Mouse (Mus musculus): ENCODE data around the gene Usp29. TPM values are rescaled to one million over a fixed set of nuclear protein-coding genes. Genes with fewer than 3 reads are reported as not detected.

The Usp29 gene
- polyA plus RNA-seq, 1 experiment = 3.4 TPM

GRCm38 (mm10) chr7:6708451-6709180 is 21.8 kb upstream of the Usp29 start:
- Histone ChIP-seq H3K79me3 (ENCODE audit: low read depth) (no peaks in the 10 kb centered on the region), H3K27me3 (ENCODE audit: control insufficient read depth, insufficient read depth, insufficient read length) (no peaks in the 10 kb centered on the region), H3ac (ENCODE audit: control insufficient read depth, insufficient read length, low read depth) (no peak overlapping the region), H3K4me3 (ENCODE audit: insufficient read depth, poor library complexity, severe bottlenecking) (no peak overlapping the region), H3K79me2 (ENCODE audit: control insufficient read depth, insufficient read depth) (no peaks in the 10 kb centered on the region), H3K36me3 (ENCODE audit: control insufficient read depth, insufficient read depth) (peaks cover 18% of the 10 kb centered on the region)
- no peak for TF ChIP-seq CEBPB (IDR thresholded peaks at IDR 0.05; ENCODE audit: low read depth)
- TF ChIP-seq MYOG (IDR thresholded peaks at IDR 0.05; ENCODE audit: control insufficient read depth, extremely low read depth, insufficient read length) = no peak
- no peak for TF ChIP-seq MYOD1 (IDR thresholded peaks at IDR 0.05; ENCODE audit: control insufficient read depth, insufficient read length, low read depth)
- TF ChIP-seq MAX (IDR thresholded peaks at IDR 0.05) = no peak
- TF ChIP-seq USF1 (IDR thresholded peaks at IDR 0.05; ENCODE audit: low read depth) = no peak
- no peak for TF ChIP-seq FOSL1 (IDR thresholded peaks at IDR 0.05; ENCODE audit: insufficient read depth, low read length, poor library complexity, severe bottlenecking)
- no peak for TF ChIP-seq CTCF (IDR thresholded peaks at IDR 0.05; ENCODE audit: control insufficient read depth, insufficient read depth, insufficient read length)

DNA sequence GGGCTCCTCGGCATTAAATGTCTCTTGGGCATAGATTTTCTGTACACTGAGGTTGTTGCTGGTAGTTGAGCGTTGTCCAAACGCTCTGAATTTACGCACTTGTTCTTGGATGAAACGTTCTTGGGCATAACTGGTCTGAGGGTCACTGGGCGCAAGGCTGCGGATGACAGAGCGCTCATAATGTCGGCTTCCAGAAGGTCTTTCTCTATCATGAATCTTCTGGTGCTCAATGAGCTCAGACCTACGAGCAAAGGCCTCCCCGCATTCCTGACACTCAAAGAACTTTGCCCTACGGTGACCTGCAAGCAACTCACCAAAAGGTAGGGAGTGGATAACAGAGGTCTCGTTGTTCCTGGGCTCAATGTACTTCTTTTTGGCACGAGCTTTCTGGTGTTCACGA is 21.0 kb upstream of the Usp29 start:
- H3K4me3 ChIP-seq (ENCODE audit: insufficient read depth, poor library complexity, severe bottlenecking) = no peak overlapping the region
- no peak overlapping the region for H3ac ChIP-seq (ENCODE audit: control insufficient read depth, insufficient read length, low read depth)
- H3K27me3 ChIP-seq (ENCODE audit: control insufficient read depth, insufficient read depth, insufficient read length) = no peaks in the 10 kb centered on the region
- H3K79me2 ChIP-seq (ENCODE audit: control insufficient read depth, insufficient read depth) = no peaks in the 10 kb centered on the region
- H3K79me3 ChIP-seq (ENCODE audit: low read depth) = no peaks in the 10 kb centered on the region
- TF ChIP-seq MYOG (IDR thresholded peaks at IDR 0.05; ENCODE audit: control insufficient read depth, extremely low read depth, insufficient read length) (no peak), MYOD1 (IDR thresholded peaks at IDR 0.05; ENCODE audit: control insufficient read depth, insufficient read length, low read depth) (no peak), CEBPB (IDR thresholded peaks at IDR 0.05; ENCODE audit: low read depth) (no peak), FOSL1 (IDR thresholded peaks at IDR 0.05; ENCODE audit: insufficient read depth, low read length, poor library complexity, severe bottlenecking) (no peak), USF1 (IDR thresholded peaks at IDR 0.05; ENCODE audit: low read depth) (no peak), MAX (IDR thresholded peaks at IDR 0.05) (no peak), CTCF (IDR thresholded peaks at IDR 0.05; ENCODE audit: control insufficient read depth, insufficient read depth, insufficient read length) (no peak)
- H3K36me3 ChIP-seq (ENCODE audit: control insufficient read depth, insufficient read depth) = peaks cover 19% of the 10 kb centered on the region

GRCm38 (mm10) chr7:6727351-6728121 is 2.8 kb upstream of the Usp29 start:
- H3K27me3 ChIP-seq (ENCODE audit: control insufficient read depth, insufficient read depth, insufficient read length) = no peaks in the 10 kb centered on the region
- no peaks in the 10 kb centered on the region for H3K36me3 ChIP-seq (ENCODE audit: control insufficient read depth, insufficient read depth)
- H3K4me3 ChIP-seq (ENCODE audit: insufficient read depth, poor library complexity, severe bottlenecking) = no peak overlapping the region
- peaks cover 30% of the 10 kb centered on the region for H3K79me2 ChIP-seq (ENCODE audit: control insufficient read depth, insufficient read depth)
- no peak for TF ChIP-seq FOSL1 (IDR thresholded peaks at IDR 0.05; ENCODE audit: insufficient read depth, low read length, poor library complexity, severe bottlenecking)
- TF ChIP-seq MYOG (IDR thresholded peaks at IDR 0.05; ENCODE audit: control insufficient read depth, extremely low read depth, insufficient read length) = no peak
- no peak for TF ChIP-seq USF1 (IDR thresholded peaks at IDR 0.05; ENCODE audit: low read depth)
- no peak for TF ChIP-seq MYOD1 (IDR thresholded peaks at IDR 0.05; ENCODE audit: control insufficient read depth, insufficient read length, low read depth)
- TF ChIP-seq MAX (IDR thresholded peaks at IDR 0.05) = no peak
- TF ChIP-seq CTCF (IDR thresholded peaks at IDR 0.05; ENCODE audit: control insufficient read depth, insufficient read depth, insufficient read length) = peak; percentile 4
- H3K79me3 ChIP-seq (ENCODE audit: low read depth) = peaks cover 6% of the 10 kb centered on the region
- H3ac ChIP-seq (ENCODE audit: control insufficient read depth, insufficient read length, low read depth) = no peak overlapping the region

DNA sequence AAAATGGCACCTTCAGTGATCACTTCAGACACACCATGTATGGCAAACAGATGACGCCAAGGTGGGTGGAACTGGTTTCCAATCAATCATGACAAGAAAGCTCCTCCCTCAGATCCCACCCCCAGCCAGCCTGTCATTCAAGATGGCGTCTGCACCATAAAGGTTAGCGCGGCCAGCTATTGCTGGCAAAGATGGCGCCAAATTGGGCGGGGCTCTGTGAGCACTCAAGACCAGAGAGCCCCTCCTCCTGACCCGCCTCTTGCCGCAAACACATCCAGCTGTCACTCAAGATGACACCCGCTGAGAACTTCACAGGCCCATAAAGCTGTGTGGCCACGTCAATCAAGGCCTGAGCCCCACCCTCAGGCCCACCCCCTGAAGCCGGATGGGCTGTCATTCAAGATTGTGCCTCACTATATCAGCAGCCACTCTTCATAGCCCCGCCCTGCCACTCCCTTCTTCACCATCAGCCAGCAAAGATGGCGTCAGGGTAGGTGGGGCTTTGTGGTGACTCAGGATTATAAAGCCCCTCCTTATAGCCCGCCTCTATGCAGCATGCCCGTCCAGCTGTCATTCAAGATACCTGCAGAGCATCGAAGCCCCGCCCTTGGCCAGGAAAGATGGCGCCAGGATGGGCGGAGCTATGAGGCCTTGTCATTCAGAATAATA is 2.0 kb upstream of the Usp29 start:
- H3K79me2 ChIP-seq (ENCODE audit: control insufficient read depth, insufficient read depth) = peaks cover 30% of the 10 kb centered on the region
- peaks cover 6% of the 10 kb centered on the region for H3K79me3 ChIP-seq (ENCODE audit: low read depth)
- no peaks in the 10 kb centered on the region for H3K27me3 ChIP-seq (ENCODE audit: control insufficient read depth, insufficient read depth, insufficient read length)
- no peak for TF ChIP-seq CTCF (IDR thresholded peaks at IDR 0.05; ENCODE audit: control insufficient read depth, insufficient read depth, insufficient read length)
- TF ChIP-seq FOSL1 (IDR thresholded peaks at IDR 0.05; ENCODE audit: insufficient read depth, low read length, poor library complexity, severe bottlenecking) = no peak
- no peak for TF ChIP-seq MYOD1 (IDR thresholded peaks at IDR 0.05; ENCODE audit: control insufficient read depth, insufficient read length, low read depth)
- no peak for TF ChIP-seq MYOG (IDR thresholded peaks at IDR 0.05; ENCODE audit: control insufficient read depth, extremely low read depth, insufficient read length)
- TF ChIP-seq USF1 (IDR thresholded peaks at IDR 0.05; ENCODE audit: low read depth) = no peak
- no peak for TF ChIP-seq CEBPB (IDR thresholded peaks at IDR 0.05; ENCODE audit: low read depth)
- no peak for TF ChIP-seq MAX (IDR thresholded peaks at IDR 0.05)
- peak overlapping the region; percentile 46 for H3K4me3 ChIP-seq (ENCODE audit: insufficient read depth, poor library complexity, severe bottlenecking)
- H3K36me3 ChIP-seq (ENCODE audit: control insufficient read depth, insufficient read depth) = no peaks in the 10 kb centered on the region
- H3ac ChIP-seq (ENCODE audit: control insufficient read depth, insufficient read length, low read depth) = no peak overlapping the region

- TF ChIP-seq MAX (IDR thresholded peaks at IDR 0.05) = no peak
- no peak for TF ChIP-seq FOSL1 (IDR thresholded peaks at IDR 0.05; ENCODE audit: insufficient read depth, low read length, poor library complexity, severe bottlenecking)
- Histone ChIP-seq H3K36me3 (ENCODE audit: control insufficient read depth, insufficient read depth) (no peaks in the 10 kb centered on the region), H3K4me3 (ENCODE audit: insufficient read depth, poor library complexity, severe bottlenecking) (peak overlapping the region; percentile 55), H3K79me3 (ENCODE audit: low read depth) (peaks cover 9% of the 10 kb centered on the region), H3K27me3 (ENCODE audit: control insufficient read depth, insufficient read depth, insufficient read length) (no peaks in the 10 kb centered on the region), H3ac (ENCODE audit: control insufficient read depth, insufficient read length, low read depth) (peak overlapping the region; percentile 70), H3K79me2 (ENCODE audit: control insufficient read depth, insufficient read depth) (peaks cover 30% of the 10 kb centered on the region)
Observed at GRCm38 (mm10) chr7:6729061-6729817, 1.1 kb upstream of the Usp29 start.
